Mouse (Mus musculus): ENCODE measurements around the gene Etaa1.

- no peak for TF ChIP-seq CTCF (IDR thresholded peaks at IDR 0.05; ENCODE audit: borderline replicate concordance, insufficient read depth, low read length)
- no peak for TF ChIP-seq POLR2A (IDR thresholded peaks at IDR 0.05; ENCODE audit: low read depth, low read length)
Observed at GRCm38 (mm10) chr11:17951336-17951735, 2.3 kb downstream of the Etaa1 start.
